Mouse (Mus musculus): ENCODE measurements around the gene Spns3. TPM values are rescaled to one million over a fixed set of nuclear protein-coding genes. Genes with fewer than 3 reads are reported as not detected.

Gene Spns3
- polyA plus RNA-seq, 1 experiment: 8.5 TPM

DNA sequence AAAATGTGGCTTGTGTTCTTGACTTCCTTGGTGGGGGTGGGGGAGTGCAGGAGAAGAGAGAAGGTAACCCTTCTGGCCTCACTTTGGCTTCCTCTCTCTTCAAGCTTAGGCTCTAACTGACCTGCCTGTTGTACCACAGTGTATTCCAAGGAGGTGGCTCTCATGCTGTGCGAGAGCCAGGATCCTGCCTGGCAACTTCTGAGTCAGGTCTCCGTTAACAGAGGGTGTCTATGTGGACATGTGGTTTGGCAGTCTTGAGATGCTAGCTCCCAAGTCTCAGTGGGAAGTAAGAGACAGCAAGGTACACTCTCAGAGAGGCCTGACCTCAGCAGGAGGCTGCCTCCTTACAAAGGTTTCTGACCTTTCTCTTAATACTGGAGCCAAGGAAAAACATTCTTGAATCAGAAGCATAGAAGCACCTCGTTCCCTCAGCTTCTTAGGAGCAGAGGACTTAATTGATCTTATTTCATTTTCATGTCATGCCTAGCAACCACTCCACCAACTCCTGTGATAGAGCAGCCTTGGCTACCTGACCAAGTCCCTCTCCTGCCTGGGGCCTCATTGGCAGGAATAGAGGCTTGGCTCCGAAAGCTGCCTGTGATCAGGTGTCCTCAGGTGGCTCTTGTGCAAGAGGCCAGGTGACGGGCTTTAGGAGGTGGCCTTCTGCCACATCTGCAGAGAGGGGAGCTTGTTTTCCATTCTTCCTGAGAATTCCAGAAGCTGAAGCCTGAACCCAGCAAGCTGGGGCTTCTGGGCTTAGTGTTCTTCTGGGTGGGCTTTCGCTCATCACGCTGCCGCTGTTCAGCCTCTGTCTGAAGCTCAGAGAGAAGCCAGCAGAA lies 31.5 kb upstream of the Spns3 start:
- 0 out of 2 replicates have a peak, but pooled peaks cover 2% of the 10 kb centered on the region for H3K4me1 ChIP-seq (ENCODE audit: control insufficient read depth, insufficient read depth, insufficient read length, low read length)
- TF ChIP-seq CTCF (IDR thresholded peaks at IDR 0.05; ENCODE audit: extremely low read depth, insufficient read length, insufficient replicate concordance, low read depth, low read length) (no peak), POLR2A (IDR thresholded peaks at IDR 0.05; ENCODE audit: low read depth, low read length) (no peak)
- no peaks in the 10 kb centered on the region for H3K36me3 ChIP-seq (ENCODE audit: control insufficient read depth, insufficient read depth, low read length)
- H3K4me3 ChIP-seq (ENCODE audit: low read depth, low read length): no peak overlapping the region
- H3K27ac ChIP-seq (ENCODE audit: insufficient read depth, low read depth, low read length): no peak overlapping the region
- H3K27me3 ChIP-seq (ENCODE audit: control insufficient read depth, insufficient read depth, low read length): no peaks in the 10 kb centered on the region
- WGBS: 59% methylated on average over 8 of the region's 8 CpGs

DNA sequence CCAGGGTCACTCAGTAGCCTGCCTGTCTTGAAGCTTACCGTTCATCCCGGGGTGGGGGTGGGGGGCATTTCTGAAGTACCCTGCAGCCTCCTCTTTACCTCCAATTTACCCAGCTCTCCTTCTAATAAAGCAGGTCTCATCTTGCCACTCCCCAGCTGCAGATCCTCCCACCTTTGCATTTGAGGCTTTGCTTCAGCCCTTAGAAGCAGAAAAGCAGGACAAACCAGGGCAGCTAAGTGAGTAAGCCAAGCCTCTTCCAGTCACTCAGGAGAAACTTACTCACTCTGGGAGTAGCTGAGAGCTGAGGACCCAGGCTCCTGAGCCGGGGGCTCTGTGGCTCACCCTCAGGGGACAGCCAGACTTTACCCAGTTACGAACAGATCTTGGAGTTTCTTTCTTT lies 28.2 kb upstream of the Spns3 start:
- Histone ChIP-seq H3K27me3 (ENCODE audit: control insufficient read depth, insufficient read depth, low read length) (no peaks in the 10 kb centered on the region), H3K4me1 (ENCODE audit: control insufficient read depth, insufficient read depth, insufficient read length, low read length) (no peaks in the 10 kb centered on the region), H3K36me3 (ENCODE audit: control insufficient read depth, insufficient read depth, low read length) (no peaks in the 10 kb centered on the region), H3K4me3 (ENCODE audit: low read depth, low read length) (no peak overlapping the region), H3K27ac (ENCODE audit: insufficient read depth, low read depth, low read length) (no peak overlapping the region)
- TF ChIP-seq POLR2A (IDR thresholded peaks at IDR 0.05; ENCODE audit: low read depth, low read length) (no peak), CTCF (IDR thresholded peaks at IDR 0.05; ENCODE audit: extremely low read depth, insufficient read length, insufficient replicate concordance, low read depth, low read length) (no peak)
- 89% methylated on average over 4 of the region's 4 CpGs for WGBS

DNA sequence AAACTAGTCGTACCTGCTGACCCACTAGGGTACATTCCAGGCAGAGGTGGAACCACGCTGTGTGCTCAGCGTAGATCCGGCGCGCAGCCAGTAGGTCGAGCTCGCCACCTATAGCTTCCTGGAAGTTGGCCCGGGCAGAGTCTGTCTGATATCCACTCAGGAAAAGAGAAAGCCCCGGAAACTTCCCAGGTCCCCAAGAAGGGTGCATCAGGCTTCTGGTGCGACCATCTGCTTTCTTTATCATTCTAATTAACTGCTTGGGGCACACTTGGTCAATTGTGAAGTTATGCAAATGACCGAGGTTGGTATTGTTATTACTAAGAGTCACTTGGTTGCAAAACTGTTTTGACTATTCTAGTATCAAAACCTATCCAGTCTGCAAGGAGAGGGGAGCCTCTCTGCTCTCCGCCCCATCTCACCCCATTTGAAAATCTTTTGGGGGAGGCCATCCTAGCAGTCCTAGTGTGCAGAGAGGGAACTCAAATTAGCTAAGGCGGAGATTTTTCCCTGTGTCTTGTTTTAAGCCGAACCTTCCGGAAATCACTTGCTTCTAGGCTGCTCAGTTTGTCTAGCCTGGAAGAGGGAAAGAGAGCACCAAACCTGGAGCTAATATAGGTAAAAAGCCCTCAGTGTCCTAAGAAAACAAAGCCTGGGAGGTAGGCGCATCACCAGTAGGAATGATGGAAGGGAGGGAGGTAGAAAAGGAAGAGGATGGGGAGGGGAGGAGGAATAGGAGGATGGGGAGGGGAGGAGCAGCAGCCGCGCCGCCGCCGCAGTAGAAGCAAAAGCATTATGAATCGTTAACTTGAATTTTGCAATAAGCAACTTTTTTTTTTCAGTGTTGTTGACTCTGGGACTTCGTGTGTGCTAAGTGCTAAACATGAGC lies 26.4 kb upstream of the Spns3 start:
- no peak for TF ChIP-seq POLR2A (IDR thresholded peaks at IDR 0.05; ENCODE audit: low read depth, low read length)
- TF ChIP-seq CTCF (IDR thresholded peaks at IDR 0.05; ENCODE audit: extremely low read depth, insufficient read length, insufficient replicate concordance, low read depth, low read length): peak; percentile 32; the same call in 1 of the 2 replicates
- peak overlapping the region; percentile 53 for H3K4me3 ChIP-seq (ENCODE audit: low read depth, low read length)
- H3K27me3 ChIP-seq (ENCODE audit: control insufficient read depth, insufficient read depth, low read length): no peaks in the 10 kb centered on the region
- H3K36me3 ChIP-seq (ENCODE audit: control insufficient read depth, insufficient read depth, low read length): no peaks in the 10 kb centered on the region
- no peaks in the 10 kb centered on the region for H3K4me1 ChIP-seq (ENCODE audit: control insufficient read depth, insufficient read depth, insufficient read length, low read length)
- H3K27ac ChIP-seq (ENCODE audit: insufficient read depth, low read depth, low read length): no peak overlapping the region
- WGBS: 8% methylated on average over 24 of the region's 24 CpGs

DNA sequence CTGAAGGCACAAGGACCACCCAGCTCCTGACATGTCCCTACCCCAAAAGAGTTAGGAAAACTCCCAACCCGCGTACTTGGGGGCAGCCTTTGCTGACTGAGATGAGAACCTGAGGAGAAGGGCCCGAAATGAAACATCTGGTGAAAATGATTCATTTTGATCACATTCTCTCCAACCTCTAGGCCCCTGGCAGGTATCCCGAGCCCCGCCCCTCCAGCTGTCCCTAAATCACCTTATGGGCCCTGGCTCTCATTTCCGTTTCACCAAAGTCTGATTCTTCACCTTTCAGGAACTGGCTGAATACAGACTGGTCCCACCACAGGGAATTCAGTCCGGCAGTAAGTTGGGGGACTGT lies 25.8 kb upstream of the Spns3 start:
- no peaks in the 10 kb centered on the region for H3K27me3 ChIP-seq (ENCODE audit: control insufficient read depth, insufficient read depth, low read length)
- H3K4me1 ChIP-seq (ENCODE audit: control insufficient read depth, insufficient read depth, insufficient read length, low read length): no peaks in the 10 kb centered on the region
- H3K36me3 ChIP-seq (ENCODE audit: control insufficient read depth, insufficient read depth, low read length): no peaks in the 10 kb centered on the region
- peak overlapping the region; percentile 53 for H3K4me3 ChIP-seq (ENCODE audit: low read depth, low read length)
- WGBS: 22% methylated on average over 7 of the region's 7 CpGs
- no peak overlapping the region for H3K27ac ChIP-seq (ENCODE audit: insufficient read depth, low read depth, low read length)
- TF ChIP-seq CTCF (IDR thresholded peaks at IDR 0.05; ENCODE audit: extremely low read depth, insufficient read length, insufficient replicate concordance, low read depth, low read length): no peak
- TF ChIP-seq POLR2A (IDR thresholded peaks at IDR 0.05; ENCODE audit: low read depth, low read length): no peak

DNA sequence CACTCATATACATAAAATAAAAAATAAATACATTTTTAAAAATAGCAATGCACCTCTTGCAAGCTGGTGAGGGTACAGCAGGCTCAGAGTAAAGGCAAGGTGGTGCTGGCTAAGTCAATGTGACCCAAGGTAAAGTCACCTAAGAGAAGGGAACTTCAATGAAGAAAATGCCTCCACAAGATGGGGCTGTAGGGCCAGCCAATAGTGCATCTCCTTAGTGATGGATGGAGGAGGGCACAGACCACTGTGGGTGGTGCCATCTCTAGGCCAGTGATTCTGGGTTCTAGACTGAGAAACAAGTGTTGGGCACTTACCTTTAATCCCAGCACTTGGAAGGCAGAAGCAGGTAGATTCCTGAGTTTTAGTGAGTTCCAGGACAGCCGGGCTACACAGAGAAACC lies 23.5 kb upstream of the Spns3 start:
- H3K36me3 ChIP-seq (ENCODE audit: control insufficient read depth, insufficient read depth, low read length): no peaks in the 10 kb centered on the region
- WGBS: 97% methylated on average over 1 of the region's 1 CpGs

DNA sequence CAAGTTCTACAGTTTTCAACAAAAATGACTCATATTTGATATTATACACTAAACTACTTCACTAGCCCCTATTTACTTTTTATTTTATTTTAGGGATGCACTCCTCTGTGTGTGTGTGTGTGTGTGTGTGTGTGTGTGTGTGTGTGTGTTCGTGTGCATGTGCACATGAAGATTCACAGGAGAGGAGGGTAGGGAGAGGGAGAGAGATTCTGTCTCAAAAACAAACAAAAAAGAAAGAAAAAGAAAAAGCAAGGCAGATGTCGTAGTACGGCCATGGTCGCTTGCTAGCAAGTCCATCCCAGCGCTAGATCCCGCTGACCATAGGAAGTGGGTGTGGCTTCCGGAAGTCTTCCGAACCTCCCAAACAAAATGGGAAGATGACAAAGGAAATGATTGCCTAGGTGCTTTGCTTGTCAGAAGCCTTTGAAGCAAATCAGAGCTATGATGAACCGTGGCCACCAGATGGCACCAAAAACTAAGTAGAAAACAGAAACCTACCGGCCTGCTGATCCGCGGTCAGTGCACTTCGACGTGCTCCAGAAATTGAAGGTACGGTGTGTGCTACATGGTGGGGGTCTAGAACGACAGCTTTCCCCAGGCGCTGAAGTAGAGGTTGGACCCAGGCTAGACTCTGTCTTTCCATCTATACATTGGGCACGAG lies 20.1 kb upstream of the Spns3 start:
- Histone ChIP-seq H3K27ac (ENCODE audit: insufficient read depth, low read depth, low read length) (no peak overlapping the region), H3K4me1 (ENCODE audit: control insufficient read depth, insufficient read depth, insufficient read length, low read length) (peaks cover 4% of the 10 kb centered on the region; the same call in 1 of the 2 replicates), H3K4me3 (ENCODE audit: low read depth, low read length) (no peak overlapping the region; the same call in 1 of the 2 replicates), H3K36me3 (ENCODE audit: control insufficient read depth, insufficient read depth, low read length) (no peaks in the 10 kb centered on the region), H3K27me3 (ENCODE audit: control insufficient read depth, insufficient read depth, low read length) (no peaks in the 10 kb centered on the region)
- TF ChIP-seq POLR2A (IDR thresholded peaks at IDR 0.05; ENCODE audit: low read depth, low read length): no peak
- peak; percentile 70; the same call in 1 of the 2 replicates for TF ChIP-seq CTCF (IDR thresholded peaks at IDR 0.05; ENCODE audit: extremely low read depth, insufficient read length, insufficient replicate concordance, low read depth, low read length)
- WGBS: 5% methylated on average over 18 of the region's 18 CpGs

More for the DNA sequence above, 23.5 kb upstream of the Spns3 start:
- Histone ChIP-seq H3K4me3 (ENCODE audit: low read depth, low read length) (no peak overlapping the region), H3K27me3 (ENCODE audit: control insufficient read depth, insufficient read depth, low read length) (no peaks in the 10 kb centered on the region), H3K4me1 (ENCODE audit: control insufficient read depth, insufficient read depth, insufficient read length, low read length) (peaks cover 4% of the 10 kb centered on the region; the same call in 1 of the 2 replicates), H3K27ac (ENCODE audit: insufficient read depth, low read depth, low read length) (no peak overlapping the region)
- TF ChIP-seq CTCF (IDR thresholded peaks at IDR 0.05; ENCODE audit: extremely low read depth, insufficient read length, insufficient replicate concordance, low read depth, low read length) (peak; percentile 44; the same call in 1 of the 2 replicates), POLR2A (IDR thresholded peaks at IDR 0.05; ENCODE audit: low read depth, low read length) (no peak)
